ENCODE assay signal across 21 mouse cellular contexts in the genomic region with DNA sequence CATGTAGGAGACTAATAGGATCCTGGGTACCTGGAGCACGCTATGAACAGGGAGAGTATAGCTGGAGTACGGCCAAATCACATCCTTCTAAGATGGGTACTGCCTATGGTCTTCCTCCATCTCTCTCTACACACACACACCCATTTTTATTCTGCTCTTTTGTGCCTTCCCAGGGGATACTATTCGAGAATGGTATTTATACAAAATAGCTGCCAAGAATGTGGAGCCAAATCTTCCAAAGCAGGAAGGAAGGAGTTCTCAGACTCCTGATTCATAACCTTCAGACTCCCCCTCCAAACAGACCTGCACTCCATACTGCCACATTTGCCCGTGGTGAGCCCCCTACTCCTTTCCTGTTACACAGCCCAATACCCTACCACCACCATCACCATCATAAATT. TPM values are rescaled to one million over a fixed set of nuclear protein-coding genes. Genes with fewer than 3 reads are reported as not detected.
DNase-seq lines count a peak whose midpoint lies in the region; ATAC-seq and TF ChIP-seq lines count a peak whose summit lies in the region.
"Had no signal": no experiment of that assay in that cellular context is flagged by ENCODE, and none has a peak within 500 bp of the region (broad histone marks: within the 10 kb centered on the region; RNA-seq: fewer than 3 reads in every experiment).

No protein-coding gene starts in this region.

- H3K27me3 ChIP-seq in forebrain, embryonic 15.5 days = no peaks in the 10 kb centered on the region
- H3K27me3 ChIP-seq in forebrain, embryonic 11.5 days (ENCODE audit: control insufficient read depth, insufficient read depth, low read length) = no peaks in the 10 kb centered on the region
- H3K27me3 ChIP-seq in forebrain, embryonic 16.5 days (replicated peaks; ENCODE audit: control insufficient read depth, insufficient read depth, low read length) = no peaks in the 10 kb centered on the region
- H3K27me3 ChIP-seq: liver, embryonic 15.5 days; neural tube, embryonic 13.5 days had no signal

- no peak; the same call in 1 of the 2 replicates for ATAC-seq in forebrain, embryonic 15.5 days (replicated peaks)
- no peak for ATAC-seq in forebrain, embryonic 11.5 days (replicated peaks; ENCODE audit: low FRiP score)
- ATAC-seq in forebrain, embryonic 16.5 days = no peak; the same call in 1 of the 2 replicates
- ATAC-seq: activated CD4-positive, CD25-positive, alpha-beta regulatory T cell, adult 4 months had no signal

- DNase-seq in forebrain, embryonic 11.5 days (ENCODE audit: low spot score) = no peak
- DNase-seq in layer of hippocampus, adult 2 months (ENCODE audit: low spot score in 2 of 2) = no peak
- DNase-seq in layer of hippocampus, adult 8-10 months (ENCODE audit: low spot score in 2 of 2) = no peak
- peak; percentile 36 for DNase-seq in MN1 (ENCODE audit: low spot score)
- no peak for DNase-seq in kidney, postnatal 36 days
- no peak for DNase-seq in adrenal gland, adult 2 months
- DNase-seq: heart, adult 18-20 months; kidney, adult 9 months had no signal

- WGBS in forebrain, embryonic 15.5 days = 57% methylated on average over 4 of the region's 4 CpGs
- 79% methylated on average over 4 of the region's 4 CpGs for WGBS in forebrain, embryonic 11.5 days
- 47% methylated on average over 4 of the region's 4 CpGs for WGBS in forebrain, embryonic 16.5 days

- no peak overlapping the region for H3K9ac ChIP-seq in forebrain, embryonic 15.5 days (replicated peaks)
- no peak overlapping the region for H3K9ac ChIP-seq in forebrain, embryonic 11.5 days (ENCODE audit: low read length)
- H3K9ac ChIP-seq in forebrain, embryonic 16.5 days (replicated peaks; ENCODE audit: low read depth, low read length) = no peak overlapping the region
- H3K9ac ChIP-seq: liver, embryonic 15.5 days had no signal

- peak overlapping the region; percentile 87 for H3K27ac ChIP-seq in forebrain, embryonic 15.5 days (replicated peaks)
- no peak overlapping the region for H3K27ac ChIP-seq in forebrain, embryonic 11.5 days (ENCODE audit: low read depth, low read length)
- peak overlapping the region; percentile 90 for H3K27ac ChIP-seq in layer of hippocampus, adult 2 months
- H3K27ac ChIP-seq in forebrain, embryonic 16.5 days (ENCODE audit: low read length) = peak overlapping the region; percentile 68
- H3K27ac ChIP-seq: liver, embryonic 15.5 days; neural tube, embryonic 13.5 days had no signal

- peaks cover 9% of the 10 kb centered on the region; the same call in 1 of the 2 replicates for H3K36me3 ChIP-seq in forebrain, embryonic 15.5 days
- H3K36me3 ChIP-seq in forebrain, embryonic 11.5 days (ENCODE audit: control insufficient read depth, insufficient read depth, low read length) = no peaks in the 10 kb centered on the region
- H3K36me3 ChIP-seq in forebrain, embryonic 16.5 days (ENCODE audit: control insufficient read depth, insufficient read depth) = no peaks in the 10 kb centered on the region

- H3K4me3 ChIP-seq in forebrain, embryonic 15.5 days = no peak overlapping the region
- no peak overlapping the region for H3K4me3 ChIP-seq in forebrain, embryonic 11.5 days (ENCODE audit: low read depth, low read length)
- H3K4me3 ChIP-seq in layer of hippocampus, adult 2 months = no peak overlapping the region
- H3K4me3 ChIP-seq in forebrain, embryonic 16.5 days (replicated peaks; ENCODE audit: low read length) = no peak overlapping the region
- H3K4me3 ChIP-seq: liver, embryonic 15.5 days; neural tube, embryonic 13.5 days had no signal

- no peak for TF ChIP-seq CTCF in layer of hippocampus, adult 2 months (conservative IDR thresholded peaks at IDR 0.05)

- no peak overlapping the region for H3K4me2 ChIP-seq in forebrain, embryonic 15.5 days (replicated peaks)
- no peak overlapping the region for H3K4me2 ChIP-seq in forebrain, embryonic 11.5 days (ENCODE audit: low read depth, low read length, severe bottlenecking)
- H3K4me2 ChIP-seq in forebrain, embryonic 16.5 days (ENCODE audit: low read length) = no peak overlapping the region
- H3K4me2 ChIP-seq: liver, embryonic 15.5 days; neural tube, embryonic 13.5 days had no signal

- peaks cover 32% of the 10 kb centered on the region for H3K4me1 ChIP-seq in forebrain, embryonic 15.5 days
- H3K4me1 ChIP-seq in forebrain, embryonic 11.5 days (replicated peaks; ENCODE audit: control insufficient read depth, insufficient read depth, low read length) = peaks cover 3% of the 10 kb centered on the region; the same call in 1 of the 2 replicates
- H3K4me1 ChIP-seq in forebrain, embryonic 16.5 days (replicated peaks; ENCODE audit: control insufficient read depth, insufficient read depth, low read length) = peaks cover 30% of the 10 kb centered on the region

- no peaks in the 10 kb centered on the region for H3K9me3 ChIP-seq in forebrain, embryonic 15.5 days
- H3K9me3 ChIP-seq in forebrain, embryonic 11.5 days (ENCODE audit: control insufficient read depth, low read length) = peaks cover 4% of the 10 kb centered on the region
- 0 out of 2 replicates have a peak, but pooled peaks cover 2% of the 10 kb centered on the region for H3K9me3 ChIP-seq in forebrain, embryonic 16.5 days (ENCODE audit: control insufficient read depth, low read length)

RNA-seq across cellular contexts. Expression of a gene that starts 1.5 kb away (rescaled TPM):
- 85.1 and 93.6 TPM in 2 replicates for polyA plus RNA-seq in forebrain, embryonic 15.5 days (2015; fragmentation: Nextera tagmentation; extraction: Ambion mirVana)
- 75.9 and 76.6 TPM in 2 replicates for polyA plus RNA-seq in forebrain, embryonic 11.5 days (2014; fragmentation: Nextera tagmentation; extraction: Ambion mirVana)
- total RNA-seq in layer of hippocampus, adult 2 months (2021) = 100 to 1,000 TPM; 146 to 148 TPM
- 100 to 1,000 TPM; 118 to 162 (median 138) TPM for total RNA-seq in layer of hippocampus, adult 8-10 months (2022)
- 88.8 and 93.7 TPM in 2 replicates for polyA plus RNA-seq in forebrain, embryonic 16.5 days (2015; fragmentation: Nextera tagmentation; extraction: Ambion mirVana)
- 10 to 100 TPM; 45.3 to 55.1 TPM for total RNA-seq in adrenal gland, adult 2 months (2021)
- polyA plus RNA-seq in adrenal gland, adult 2 months (2012; rRNA removed) = 74.3 and 99.6 TPM in 2 replicates

RNA-seq across cellular contexts. Expression of a gene that starts 9.7 kb away (rescaled TPM):
- 164 and 166 TPM in 2 replicates for polyA plus RNA-seq in forebrain, embryonic 15.5 days (2015; fragmentation: Nextera tagmentation; extraction: Ambion mirVana)
- polyA plus RNA-seq in forebrain, embryonic 11.5 days (2014; fragmentation: Nextera tagmentation; extraction: Ambion mirVana) = 35.9 and 36.9 TPM in 2 replicates
- 1,000 to 10,000 TPM in 1 of 2 experiments, 100 to 1,000 TPM in 1; 996 to 1,082 TPM for total RNA-seq in layer of hippocampus, adult 2 months (2021)
- total RNA-seq in layer of hippocampus, adult 8-10 months (2022) = 100 to 1,000 TPM; 919 to 985 (median 938) TPM
- 177 and 182 TPM in 2 replicates for polyA plus RNA-seq in forebrain, embryonic 16.5 days (2015; fragmentation: Nextera tagmentation; extraction: Ambion mirVana)
- 10 to 100 TPM; 84.6 to 86.1 TPM for total RNA-seq in adrenal gland, adult 2 months (2021)
- 105 and 132 TPM in 2 replicates for polyA plus RNA-seq in adrenal gland, adult 2 months (2012; rRNA removed)

RNA-seq across cellular contexts. Expression of a gene that starts 29.7 kb away (rescaled TPM):
- not detected in 2 replicates for polyA plus RNA-seq in forebrain, embryonic 15.5 days (2015; fragmentation: Nextera tagmentation; extraction: Ambion mirVana)
- polyA plus RNA-seq in forebrain, embryonic 11.5 days (2014; fragmentation: Nextera tagmentation; extraction: Ambion mirVana) = not detected in 2 replicates
- total RNA-seq in layer of hippocampus, adult 2 months (2021) = not detected
- not detected for total RNA-seq in layer of hippocampus, adult 8-10 months (2022)
- polyA plus RNA-seq in forebrain, embryonic 16.5 days (2015; fragmentation: Nextera tagmentation; extraction: Ambion mirVana) = not detected in 2 replicates
- total RNA-seq in adrenal gland, adult 2 months (2021) = not detected
- 0.26 TPM in 1 of 2 replicates, not detected in the other for polyA plus RNA-seq in adrenal gland, adult 2 months (2012; rRNA removed)
- total RNA-seq: heart, adult 18-20 months; hematopoietic stem cell, adult 5-6 weeks; layer of hippocampus, postnatal 10 days; left cerebral cortex, postnatal 4 days; megakaryocyte-erythroid progenitor cell, adult 5-6 weeks; MEL had no signal
- polyA plus RNA-seq: activated CD4-positive, CD25-positive, alpha-beta regulatory T cell, adult 4 months; C2C12; frontal cortex, adult 2 months; liver, embryonic 15.5 days; neural tube, embryonic 13.5 days; thymus, postnatal 0 days had no signal

RNA-seq across cellular contexts. Expression of a gene that starts 44.4 kb away (rescaled TPM):
- polyA plus RNA-seq in forebrain, embryonic 15.5 days (2015; fragmentation: Nextera tagmentation; extraction: Ambion mirVana) = 3.6 TPM in 2 replicates
- polyA plus RNA-seq in forebrain, embryonic 11.5 days (2014; fragmentation: Nextera tagmentation; extraction: Ambion mirVana) = 1.0 and 1.6 TPM in 2 replicates
- total RNA-seq in layer of hippocampus, adult 2 months (2021) = 10 to 100 TPM; 93.2 to 94.0 TPM
- total RNA-seq in layer of hippocampus, adult 8-10 months (2022) = 10 to 100 TPM; 86.6 to 99.6 (median 92.7) TPM
- polyA plus RNA-seq in forebrain, embryonic 16.5 days (2015; fragmentation: Nextera tagmentation; extraction: Ambion mirVana) = 3.8 and 4.0 TPM in 2 replicates
- total RNA-seq in adrenal gland, adult 2 months (2021) = 100 to 1,000 TPM; 135 to 155 TPM
- 404 and 577 TPM in 2 replicates for polyA plus RNA-seq in adrenal gland, adult 2 months (2012; rRNA removed)

RNA-seq across cellular contexts. Expression of a gene that starts 48.4 kb away (rescaled TPM):
- polyA plus RNA-seq in forebrain, embryonic 15.5 days (2015; fragmentation: Nextera tagmentation; extraction: Ambion mirVana) = 209 and 213 TPM in 2 replicates
- polyA plus RNA-seq in forebrain, embryonic 11.5 days (2014; fragmentation: Nextera tagmentation; extraction: Ambion mirVana) = 208 and 220 TPM in 2 replicates
- 100 to 1,000 TPM; 123 to 125 TPM for total RNA-seq in layer of hippocampus, adult 2 months (2021)
- total RNA-seq in layer of hippocampus, adult 8-10 months (2022) = 100 to 1,000 TPM; 115 to 128 (median 124) TPM
- 197 and 201 TPM in 2 replicates for polyA plus RNA-seq in forebrain, embryonic 16.5 days (2015; fragmentation: Nextera tagmentation; extraction: Ambion mirVana)
- total RNA-seq in adrenal gland, adult 2 months (2021) = 100 to 1,000 TPM; 128 to 130 TPM
- 177 and 195 TPM in 2 replicates for polyA plus RNA-seq in adrenal gland, adult 2 months (2012; rRNA removed)
